Mouse (Mus musculus) megakaryocyte, embryonic 14.5 days (primary cell): Measurements from ENCODE around the gene Daxx.

Experiments used
- FLI1 ChIP-seq: IDR thresholded peaks from 2 replicates; pipeline ENCODE4 v1.6.1; 2012; ENCODE audit warnings: low read length, inconsistent platforms, mixed read lengths
- GATA1 ChIP-seq: IDR thresholded peaks from 3 replicates; pipeline ENCODE4 v1.6.1; 2012; ENCODE audit warnings: mixed read lengths, low read length, inconsistent platforms, borderline replicate concordance

DNA sequence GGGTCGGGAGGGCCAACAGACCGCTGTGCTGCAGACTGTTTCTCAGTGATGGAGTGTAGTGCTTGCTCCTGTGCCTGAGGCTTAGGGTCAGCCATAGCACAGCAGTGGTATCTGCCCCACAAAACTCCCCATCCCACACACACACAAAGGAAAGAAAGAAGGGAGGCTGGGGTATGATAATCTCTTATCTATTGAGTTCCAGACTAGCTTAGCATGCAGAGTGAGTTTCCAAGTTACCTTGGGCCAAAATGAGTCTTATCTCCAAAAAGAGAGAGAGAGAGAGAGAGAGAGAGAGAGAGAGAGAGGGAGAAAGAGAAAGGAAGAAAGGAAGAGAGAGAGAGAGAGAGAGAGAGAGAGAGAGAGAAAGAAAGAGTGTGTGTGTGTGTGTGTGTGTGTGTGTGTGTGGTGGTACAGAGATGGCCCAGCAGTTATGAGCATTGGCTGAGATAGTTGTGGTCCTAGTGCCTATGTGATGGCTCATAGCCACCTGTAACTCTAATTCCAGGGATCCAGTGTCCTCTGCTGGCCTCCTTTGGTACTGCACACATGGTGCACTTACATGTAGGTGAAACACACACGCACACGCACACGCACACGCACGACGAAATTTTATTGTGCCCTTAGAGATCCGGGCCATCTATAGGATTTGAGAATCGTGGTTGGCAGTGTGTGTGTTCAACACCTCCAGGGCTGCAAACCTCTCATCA is 15.5 kb downstream of the Daxx start:
- TF ChIP-seq GATA1 = no peak
- no peak for TF ChIP-seq FLI1
